Mouse (Mus musculus) gastrocnemius, adult 2 months (tissue): Measurements from ENCODE around the gene Kcnk13. TPM values are rescaled to one million over a fixed set of nuclear protein-coding genes. Genes with fewer than 3 reads are reported as not detected.

Source experiments
- DNase-seq: peaks from one replicate; pipeline ENCODE4 v3.0.0; 2022
- H3K27ac ChIP-seq: fragments of 200-600 bp; 2 replicates; pipeline ENCODE4 v1.8.1; 2022; ENCODE audit warnings: mild to moderate bottlenecking
- H3K4me3 ChIP-seq: fragments of 200-600 bp; 2 replicates; pipeline ENCODE4 v1.8.1; 2022; ENCODE audit warnings: mild to moderate bottlenecking, moderate library complexity
- CTCF ChIP-seq: fragments of 200-600 bp; IDR thresholded peaks from 2 replicates; pipeline ENCODE4 v1.8.1; 2022; ENCODE audit warnings: antibody characterized with exemption, mild to moderate bottlenecking, moderate library complexity
- intact Hi-C: fragments of 180-260 bp; cut with DNase I; formaldehyde crosslinking; loops from one replicate; pipeline ENCODE4 v1.15.1; 2025
- total RNA-seq, 2 experiments: library from RNA; stranded (reverse); gene quantifications; 2 replicates each; pipeline ENCODE4 v1.2.3; 2021

Gene Kcnk13
- total RNA-seq, 2 experiments from 2014 or later, result 0.08 to 0.13 TPM

DNA sequence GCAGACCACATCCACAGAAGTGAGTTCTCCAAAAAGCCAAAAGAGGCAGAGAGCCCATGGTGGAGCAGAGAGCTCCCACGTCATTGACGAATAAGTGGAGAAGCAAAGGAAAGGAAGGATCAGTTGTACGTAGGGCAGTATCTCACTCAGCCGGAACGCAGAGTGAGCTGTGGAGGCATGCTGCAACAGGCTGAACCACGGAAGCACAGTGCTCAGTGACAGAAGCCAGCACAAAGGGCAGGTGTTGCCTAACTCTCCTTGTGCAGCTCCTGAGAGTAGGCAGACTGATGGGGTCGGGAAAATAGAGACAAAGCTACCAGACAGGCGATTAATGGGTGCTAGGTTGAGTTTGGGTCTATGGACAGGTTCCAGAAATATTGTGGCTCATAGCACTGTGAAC is 77.8 kb downstream of the Kcnk13 start:
- no peak for DNase-seq
- intact Hi-C loops, result no loop called here
- H3K27ac ChIP-seq, result no peak overlapping the region
- no peak overlapping the region for H3K4me3 ChIP-seq
- no peak for TF ChIP-seq CTCF

DNA sequence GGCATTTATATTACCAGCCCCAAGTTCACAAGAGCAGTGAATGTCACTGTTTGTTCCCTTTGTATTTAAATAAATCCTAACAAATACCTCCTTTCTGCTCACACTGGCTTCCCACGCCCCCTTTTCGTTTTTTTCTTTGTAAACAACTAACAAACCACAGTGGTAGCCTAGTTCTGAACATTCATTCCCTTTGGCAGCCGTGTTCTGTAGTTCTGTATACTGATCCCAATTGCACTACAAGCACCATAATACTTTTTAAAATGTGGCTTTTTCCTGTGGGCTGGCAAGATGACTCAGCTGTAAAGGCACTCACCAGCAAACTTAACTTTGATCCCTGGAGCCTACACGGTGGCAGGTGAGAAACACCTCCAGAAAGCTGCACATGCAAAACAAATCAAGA is 80.4 kb downstream of the Kcnk13 start:
- Histone ChIP-seq H3K27ac (no peak overlapping the region), H3K4me3 (no peak overlapping the region)
- intact Hi-C loops, result no loop called here
- DNase-seq, result no peak
- no peak for TF ChIP-seq CTCF

DNA sequence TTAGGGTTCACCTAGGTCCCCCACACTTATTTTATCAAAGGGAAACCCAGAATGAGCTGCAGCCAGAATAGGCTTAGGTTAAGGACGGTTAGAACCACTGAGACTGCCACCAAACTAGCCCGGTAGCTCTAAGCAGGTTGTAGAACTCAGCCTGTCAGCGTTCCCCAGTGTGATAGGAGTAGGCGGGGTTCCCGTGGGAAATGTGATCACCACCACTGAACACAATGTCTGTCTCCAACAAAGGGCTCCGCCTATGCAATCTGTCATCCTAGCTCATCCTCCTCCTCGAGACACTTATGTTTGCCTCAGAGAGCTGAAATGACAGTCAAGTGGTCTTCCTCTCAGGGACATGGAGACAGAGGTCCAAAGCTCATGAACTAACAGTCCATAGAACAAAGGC is 86.3 kb downstream of the Kcnk13 start:
- Histone ChIP-seq H3K27ac (no peak overlapping the region), H3K4me3 (no peak overlapping the region)
- DNase-seq, result no peak
- TF ChIP-seq CTCF, result no peak
- intact Hi-C loops, result no loop called here

DNA sequence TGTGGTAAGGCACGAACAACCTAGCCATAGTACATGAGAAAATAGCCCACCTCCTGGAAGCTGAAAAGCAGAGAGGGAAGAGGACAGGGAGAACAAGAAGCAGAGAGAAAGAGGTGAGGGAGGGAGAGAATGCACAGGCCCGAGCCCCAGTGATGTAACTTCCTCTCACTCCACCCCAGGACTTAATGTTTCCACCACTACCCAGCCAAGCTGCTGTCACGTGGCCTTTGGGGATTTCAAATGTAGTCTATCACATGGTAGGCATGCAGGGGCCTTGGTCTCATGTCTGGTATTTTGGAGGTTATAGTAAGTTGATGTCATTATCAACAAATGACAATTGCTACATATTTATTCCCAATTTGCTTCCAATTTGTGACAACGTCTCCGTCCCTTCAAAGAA is 89.3 kb downstream of the Kcnk13 start:
- H3K27ac ChIP-seq, result no peak overlapping the region
- intact Hi-C loops, result no loop called here
- no peak for DNase-seq
- no peak overlapping the region for H3K4me3 ChIP-seq
- no peak for TF ChIP-seq CTCF

DNA sequence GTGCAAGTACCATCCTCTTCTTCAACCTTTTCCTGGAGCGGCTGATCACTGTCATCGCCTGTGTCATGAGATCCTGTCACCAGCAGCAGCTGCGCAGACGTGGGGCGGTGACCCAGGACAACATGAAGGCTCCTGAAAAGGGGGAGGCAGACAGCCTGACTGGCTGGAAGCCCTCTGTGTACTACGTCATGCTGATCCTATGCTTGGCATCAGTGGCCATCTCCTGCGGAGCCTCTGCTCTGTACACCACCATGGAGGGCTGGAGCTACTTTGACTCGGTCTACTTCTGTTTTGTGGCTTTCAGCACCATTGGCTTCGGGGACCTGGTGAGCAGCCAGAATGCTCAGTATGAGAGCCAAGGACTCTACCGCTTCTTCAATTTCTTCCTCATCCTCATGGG is 96.8 kb downstream of the Kcnk13 start:
- Histone ChIP-seq H3K27ac (peak overlapping the region; percentile 68; the same call in 1 of the 2 replicates), H3K4me3 (no peak overlapping the region)
- peak; percentile 17 for DNase-seq
- intact Hi-C loops, result no loop called here
- TF ChIP-seq CTCF, result no peak

DNA sequence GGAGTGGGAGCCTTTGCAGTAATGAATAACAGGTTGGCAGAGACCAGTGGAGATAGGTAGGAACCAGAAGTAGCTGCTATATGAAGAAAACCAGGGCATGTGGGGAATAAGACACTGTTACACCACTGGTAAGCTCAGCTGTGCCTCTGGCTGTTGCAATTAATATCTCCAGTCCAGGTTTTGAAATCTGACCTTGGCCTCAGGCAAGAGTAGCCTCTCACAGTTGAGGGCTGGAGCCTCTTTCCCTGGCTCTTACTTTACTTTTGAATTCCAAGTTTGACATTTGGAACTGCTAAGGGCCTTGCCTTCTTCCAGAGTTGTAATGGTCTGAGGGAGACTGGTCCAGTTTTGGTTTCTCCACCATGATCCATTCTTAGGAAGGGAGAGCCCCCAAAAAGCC is 97.5 kb downstream of the Kcnk13 start:
- 0 out of 2 replicates have a peak overlapping the region, but pooled peaks have one; percentile 20 for H3K4me3 ChIP-seq
- peak overlapping the region; percentile 68 for H3K27ac ChIP-seq
- intact Hi-C loops, result no loop called here
- no peak for TF ChIP-seq CTCF
- DNase-seq, result peak; percentile 43

DNA sequence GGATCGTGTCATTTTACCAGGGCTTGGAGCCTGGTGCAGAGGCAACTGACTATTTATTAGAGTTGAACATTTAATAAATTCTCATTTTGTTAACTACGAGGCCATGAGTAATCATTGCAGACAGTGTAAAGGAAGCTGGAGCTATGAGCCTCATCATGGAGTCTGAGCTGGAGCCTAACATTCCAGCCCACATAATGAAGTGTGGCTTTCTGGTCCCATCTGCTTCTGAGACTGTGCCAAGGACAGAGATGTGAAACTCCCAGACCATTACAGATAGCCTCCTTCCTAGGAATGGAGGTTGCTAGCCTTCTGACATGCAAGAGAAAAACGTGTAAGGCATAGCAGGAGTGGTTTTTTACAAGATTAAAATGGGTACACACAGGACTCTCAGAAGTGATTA is 98.3 kb downstream of the Kcnk13 start:
- intact Hi-C loops, result no loop called here
- H3K4me3 ChIP-seq, result no peak overlapping the region
- no peak for DNase-seq
- no peak overlapping the region for H3K27ac ChIP-seq
- no peak for TF ChIP-seq CTCF

DNA sequence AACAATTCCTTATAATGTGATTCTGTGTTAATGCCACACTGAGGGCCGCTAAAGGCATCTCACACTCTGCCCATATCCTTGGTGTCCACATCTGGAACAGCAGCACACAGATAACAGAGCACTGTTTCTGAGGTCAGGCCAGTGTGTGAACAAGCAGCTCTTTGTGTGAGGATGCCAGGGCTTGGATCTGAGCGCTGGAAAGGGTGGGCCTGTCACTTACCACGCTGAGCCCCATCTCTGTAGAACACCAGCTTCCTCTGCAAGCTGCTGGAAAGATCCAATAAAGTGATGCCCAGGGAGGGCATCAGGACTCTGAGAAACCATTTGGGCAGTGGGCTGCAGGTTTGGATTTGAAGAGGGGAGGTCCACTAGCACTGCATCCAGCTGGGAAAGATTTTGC is 100.8 kb downstream of the Kcnk13 start:
- no peak for DNase-seq
- no peak for TF ChIP-seq CTCF
- intact Hi-C loops, result no loop called here
- Histone ChIP-seq H3K4me3 (no peak overlapping the region), H3K27ac (no peak overlapping the region)

DNA sequence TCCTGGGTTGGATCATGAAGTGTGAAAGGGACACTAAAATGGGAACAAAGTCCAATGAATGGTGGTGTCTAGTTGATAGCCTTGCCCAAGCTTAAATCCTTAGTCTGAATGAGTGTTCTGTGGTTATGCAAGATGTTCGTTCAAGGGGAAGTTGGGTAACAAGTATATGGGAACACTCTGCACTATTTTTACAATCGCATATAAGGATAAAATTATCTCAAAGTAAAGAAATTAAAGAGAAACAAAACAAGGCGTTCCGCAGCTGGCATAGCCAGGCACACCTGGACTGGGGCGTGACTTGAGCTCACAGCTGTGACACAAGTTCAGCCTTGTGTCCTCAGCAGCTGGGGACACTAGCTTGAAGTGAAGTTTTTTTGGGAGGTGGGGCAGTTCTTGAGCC is 103.2 kb downstream of the Kcnk13 start:
- TF ChIP-seq CTCF, result no peak
- no peak overlapping the region for H3K27ac ChIP-seq
- intact Hi-C loops, result no loop called here
- peak; percentile 51 for DNase-seq
- no peak overlapping the region for H3K4me3 ChIP-seq

DNA sequence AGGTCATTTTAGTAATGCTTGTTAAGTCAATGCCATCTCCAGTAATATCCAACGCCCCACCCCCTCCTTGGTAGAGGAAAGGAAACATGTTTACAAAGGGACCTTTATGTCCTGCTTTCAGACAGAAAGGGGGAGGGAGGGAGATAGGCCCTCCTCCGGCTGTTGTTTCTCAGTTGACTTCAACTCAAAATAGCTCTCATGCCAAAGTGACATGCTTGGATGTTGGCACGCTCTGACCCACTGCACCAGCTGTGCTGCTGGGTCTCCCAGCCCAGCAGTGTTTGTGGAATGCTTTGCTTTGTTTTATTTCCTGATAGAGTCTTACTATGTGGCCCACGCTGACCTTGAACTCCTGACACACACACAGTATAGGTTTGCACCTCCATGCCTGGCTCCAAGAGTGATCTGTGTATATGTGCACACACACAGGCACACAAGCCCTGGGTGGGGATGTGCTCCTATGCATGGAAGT is 108.9 kb downstream of the Kcnk13 start:
- TF ChIP-seq CTCF, result no peak
- intact Hi-C loops, result no loop called here
- DNase-seq, result no peak
- Histone ChIP-seq H3K4me3 (no peak overlapping the region), H3K27ac (no peak overlapping the region)

DNA sequence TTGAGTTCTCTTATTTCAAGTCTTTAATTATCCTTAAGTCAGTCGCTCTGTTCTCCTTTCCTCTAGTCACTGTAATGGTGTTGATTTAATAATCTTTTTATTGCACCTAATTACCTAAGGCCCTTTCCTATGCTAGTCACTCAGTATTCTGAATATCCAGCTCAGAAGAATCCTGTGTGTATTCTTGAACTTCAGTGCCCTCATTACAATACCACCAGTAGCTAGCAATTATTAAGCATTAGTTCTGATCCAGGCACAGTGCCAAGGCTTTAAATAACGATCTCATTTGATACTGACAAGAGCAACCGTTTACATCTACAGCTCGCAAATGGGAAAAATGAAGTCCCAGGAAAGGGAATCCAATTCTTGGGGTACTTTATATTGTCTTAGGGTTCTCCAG is 111.4 kb downstream of the Kcnk13 start:
- Histone ChIP-seq H3K4me3 (no peak overlapping the region), H3K27ac (no peak overlapping the region)
- no peak for DNase-seq
- intact Hi-C loops, result no loop called here
- no peak for TF ChIP-seq CTCF

DNA sequence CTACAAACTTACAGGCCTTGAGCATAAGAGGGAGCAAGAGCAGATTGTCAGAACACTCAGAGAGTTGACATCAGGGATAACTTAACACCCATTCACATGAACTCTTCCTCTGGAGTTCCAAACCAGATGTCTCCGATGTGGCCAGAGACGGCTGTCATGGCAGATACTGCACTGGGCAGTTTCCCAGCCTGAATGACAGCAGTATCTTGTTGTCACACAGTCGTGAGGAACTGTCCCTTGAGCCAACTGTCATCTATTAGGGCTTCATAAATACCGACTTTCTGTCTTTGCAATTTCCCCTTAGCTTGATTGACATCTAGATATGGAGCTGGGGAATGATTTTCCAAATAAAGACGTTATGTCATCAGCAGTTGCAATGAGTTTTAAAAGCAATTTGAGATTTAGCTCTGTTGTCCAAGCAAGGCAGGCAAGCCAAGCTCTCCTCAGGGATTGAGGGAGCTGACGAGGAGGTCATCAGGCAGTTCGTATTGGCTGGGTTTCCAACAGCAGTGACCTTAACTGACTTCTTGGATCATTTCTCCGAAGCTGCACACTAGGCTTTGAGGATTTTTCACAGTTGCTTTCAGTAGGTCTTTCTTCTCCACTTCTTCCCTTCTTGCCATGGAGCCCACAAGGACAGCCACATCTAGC is 115.5 kb downstream of the Kcnk13 start:
- DNase-seq, result peak; percentile 74
- TF ChIP-seq CTCF, result no peak
- intact Hi-C loops, result no loop called here
- H3K27ac ChIP-seq, result peak overlapping the region; percentile 31; the same call in 1 of the 2 replicates
- no peak overlapping the region for H3K4me3 ChIP-seq

DNA sequence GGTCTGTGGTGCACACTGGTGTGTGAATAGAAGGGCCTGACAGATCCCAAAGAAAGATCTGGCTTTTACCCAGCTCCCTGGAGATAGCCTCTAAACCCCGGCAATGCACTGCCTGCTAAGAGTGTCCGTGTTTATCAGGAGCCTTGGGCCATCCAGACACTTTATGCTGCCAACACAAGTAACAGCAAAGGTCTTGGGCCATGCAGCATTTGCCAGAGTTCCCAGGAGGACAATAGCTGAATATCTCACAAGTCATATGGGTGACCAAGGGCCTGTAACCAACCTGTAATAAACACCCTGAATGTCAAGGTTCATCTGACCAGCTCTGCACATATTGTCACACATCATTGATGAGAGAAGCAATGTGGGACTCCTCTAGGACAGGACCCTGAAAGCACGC is 123.7 kb downstream of the Kcnk13 start:
- H3K27ac ChIP-seq, result no peak overlapping the region
- intact Hi-C loops, result no loop called here
- TF ChIP-seq CTCF, result no peak
- no peak for DNase-seq
- no peak overlapping the region for H3K4me3 ChIP-seq

DNA sequence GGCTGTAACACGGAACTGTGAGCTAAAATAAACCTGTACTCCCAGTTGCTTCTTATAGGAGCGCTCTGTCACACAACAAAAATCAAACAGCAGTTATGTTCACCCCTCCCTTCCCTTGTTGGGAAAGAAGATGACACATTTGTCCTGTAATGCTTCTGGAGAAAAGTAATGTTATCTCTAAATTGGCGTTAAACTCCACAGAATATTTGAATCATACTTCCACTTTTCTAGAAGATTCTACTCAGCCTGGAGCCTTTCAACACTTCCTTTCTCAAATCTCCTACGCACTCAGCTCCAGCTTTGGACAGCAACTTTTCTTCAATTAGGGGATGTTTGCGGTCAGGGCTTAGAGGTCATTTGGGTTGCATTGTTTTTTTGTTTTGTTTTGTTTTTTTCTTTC is 125.0 kb downstream of the Kcnk13 start:
- DNase-seq, result no peak
- H3K27ac ChIP-seq, result 0 out of 2 replicates have a peak overlapping the region, but pooled peaks have one; percentile 12
- no peak overlapping the region for H3K4me3 ChIP-seq
- TF ChIP-seq CTCF, result no peak
- intact Hi-C loops, result no loop called here
